Mouse (Mus musculus) spleen, postnatal 0 days (tissue): ENCODE results near the gene Rps6ka1. TPM values are rescaled to one million over a fixed set of nuclear protein-coding genes. Genes with fewer than 3 reads are reported as not detected.

Experiments
- polyA plus RNA-seq: library from polyadenylated mRNA; unstranded; fragments of >200 nt; fragmentation: Nextera tagmentation; extraction: Ambion mirVana; gene quantifications from 2 replicates; pipeline ENCODE4 v1.2.1, GENCODE M21; 2015

The Rps6ka1 gene
- 78.2 and 78.6 TPM in 2 replicates for polyA plus RNA-seq

GRCm38 (mm10) chr4:133887672-133888453 is at the start of gene Rps6ka1:
Gene Rps6ka1 (minus strand): TSS chr4:133887797.

Other genes starting within 250 kb of the Rps6ka1 start
- gene Zdhhc18, start 237.6 kb downstream of the Rps6ka1 start, polyA plus RNA-seq: 4.0 and 4.4 TPM in 2 replicates
- gene Pigv, start 215.2 kb downstream of the Rps6ka1 start, polyA plus RNA-seq: 9.5 and 11.0 TPM in 2 replicates
- 14.8 and 16.8 TPM in 2 replicates for gene Arid1a, start 131.0 kb downstream of the Rps6ka1 start, polyA plus RNA-seq
- gene Hmgn2, start 80.9 kb upstream of the Rps6ka1 start, polyA plus RNA-seq: 1,054 and 1,194 TPM in 2 replicates
- gene Dhdds, start 113.1 kb upstream of the Rps6ka1 start, polyA plus RNA-seq: 17.5 and 18.5 TPM in 2 replicates
- gene Lin28a, start 131.0 kb upstream of the Rps6ka1 start, polyA plus RNA-seq: 1.3 and 2.2 TPM in 2 replicates
- gene Zfp683, start 166.0 kb upstream of the Rps6ka1 start, polyA plus RNA-seq: 0.08 and 0.15 TPM in 2 replicates
- 1.9 TPM in 2 replicates for gene Crybg2, start 173.0 kb upstream of the Rps6ka1 start, polyA plus RNA-seq
- gene Cd52, start 207.3 kb upstream of the Rps6ka1 start, polyA plus RNA-seq: 274 and 378 TPM in 2 replicates
- 3.3 and 4.5 TPM in 2 replicates for gene Ubxn11, start 214.8 kb upstream of the Rps6ka1 start, polyA plus RNA-seq
- gene Sh3bgrl3, start 241.0 kb upstream of the Rps6ka1 start, polyA plus RNA-seq: 386 and 481 TPM in 2 replicates